Mouse (Mus musculus) lung, adult 2 months (tissue): Measurements from ENCODE around the gene 1700057G04Rik.

Source experiments
- CTCF ChIP-seq: fragments of 200-500 bp; IDR thresholded peaks from 2 replicates; pipeline ENCODE4 v1.5.1; 2011; ENCODE audit warnings: mild to moderate bottlenecking, low read length, control low read depth; ENCODE audit not compliant: insufficient read depth
- POLR2A ChIP-seq: fragments of 200-500 bp; IDR thresholded peaks from 2 replicates; pipeline ENCODE4 v1.6.1; 2011; ENCODE audit warnings: low read depth, mild to moderate bottlenecking, control low read depth, low read length, borderline replicate concordance; ENCODE audit errors: extremely low read depth

- TF ChIP-seq CTCF (no peak), POLR2A (no peak)
Observed at GRCm38 (mm10) chr9:92351924-92352323, 42.7 kb downstream of the 1700057G04Rik start.
